Mouse (Mus musculus) heart, postnatal 0 days (tissue): ENCODE measurements around the gene Retreg2. TPM values are rescaled to one million over a fixed set of nuclear protein-coding genes. Genes with fewer than 3 reads are reported as not detected.

Source experiments
- ATAC-seq: fragments of 200-750 bp; cut with Nextera tagmentation; 2 replicates; pipeline ENCODE4 v1.8.0; 2017; ENCODE audit warnings: low read depth, moderate number of reproducible peaks, moderate library complexity; ENCODE audit not compliant: insufficient read depth
- DNase-seq: peaks from one replicate; pipeline ENCODE4 v3.0.0-alpha.2; 2016; ENCODE audit warnings: low spot score
- H3K27ac ChIP-seq: fragments of 300-500 bp; sonication (generic); 2 replicates; pipeline ENCODE4 v1.5.1; 2014; ENCODE audit warnings: low read depth, mild to moderate bottlenecking
- H3K27me3 ChIP-seq: fragments of 300-500 bp; sonication (generic); 2 replicates; pipeline ENCODE4 v1.6.1; 2014; ENCODE audit warnings: low read length, mixed read lengths; ENCODE audit not compliant: control insufficient read depth, insufficient read depth
- H3K36me3 ChIP-seq: fragments of 300-500 bp; sonication (generic); replicated peaks from 2 replicates; pipeline ENCODE4 v1.6.1; 2014; ENCODE audit warnings: low read length, mixed read lengths; ENCODE audit not compliant: control insufficient read depth, insufficient read depth
- H3K4me1 ChIP-seq: fragments of 300-500 bp; sonication (generic); 2 replicates; pipeline ENCODE4 v1.6.1; 2014; ENCODE audit warnings: antibody characterized with exemption; ENCODE audit not compliant: control insufficient read depth, insufficient read depth
- H3K4me2 ChIP-seq: fragments of 300-500 bp; sonication (generic); 2 replicates; pipeline ENCODE4 v1.6.1; 2014; ENCODE audit warnings: low read depth, mild to moderate bottlenecking, low read length, moderate library complexity
- H3K4me3 ChIP-seq: fragments of 300-500 bp; sonication (generic); 2 replicates; pipeline ENCODE4 v1.5.1; 2014; ENCODE audit warnings: low read depth, low read length
- H3K9ac ChIP-seq: fragments of 300-500 bp; sonication (generic); replicated peaks from 2 replicates; pipeline ENCODE4 v1.6.1; 2014; ENCODE audit warnings: low read depth, low read length, mixed read lengths
- H3K9me3 ChIP-seq: fragments of 300-500 bp; sonication (generic); replicated peaks from 2 replicates; pipeline ENCODE4 v1.6.1; 2016; ENCODE audit warnings: low read length; ENCODE audit not compliant: control insufficient read depth
- CTCF ChIP-seq: IDR thresholded peaks from 2 replicates; pipeline ENCODE4 v1.5.1; 2016; ENCODE audit warnings: antibody characterized with exemption, control low read depth, low read depth
- EP300 ChIP-seq: IDR thresholded peaks from 2 replicates; pipeline ENCODE4 v1.6.1; 2016; ENCODE audit warnings: antibody characterized with exemption, low read depth
- WGBS: fragments of 180-500 bp; shearing (Covaris S2); extraction: QIAGEN DNeasy Blood & Tissue Kit; methylation state at CpG from one replicate; pipeline ENCODE4 v1.1.7; 2014; 5-methylcytosine and 5-hydroxymethylcytosine counted together
- polyA plus RNA-seq: library from polyadenylated mRNA; unstranded; fragments of >200 nt; fragmentation: Nextera tagmentation; extraction: Ambion mirVana; gene quantifications from 2 replicates; pipeline ENCODE4 v1.2.1, GENCODE M21; 2015
- total RNA-seq: library from RNA; depleted of rRNA; stranded (reverse); fragments of >200 nt; gene quantifications from 2 replicates; pipeline ENCODE4 v1.2.3, GENCODE M21; 2014; ENCODE audit warnings: low replicate concordance; rRNA removed

The Retreg2 gene
- total and polyA plus RNA-seq, 2 experiments from 2014 or later = 19.4 to 49.7 TPM

GRCm38 (mm10) chr1:75192452-75192851 is 49.9 kb downstream of the Retreg2 start:
- TF ChIP-seq EP300 (no peak), CTCF (no peak)
- peak overlapping the region; percentile 85 for H3K4me3 ChIP-seq
- H3K4me2 ChIP-seq = peak overlapping the region; percentile 99
- under 1% methylated on average over 19 of the region's 19 CpGs for WGBS
- peak; percentile 39 for ATAC-seq
- DNase-seq = peak; percentile 28
- H3K36me3 ChIP-seq = peaks cover 33% of the 10 kb centered on the region
- H3K27me3 ChIP-seq = no peaks in the 10 kb centered on the region
- no peaks in the 10 kb centered on the region for H3K9me3 ChIP-seq
- peak overlapping the region; percentile 89 for H3K9ac ChIP-seq
- H3K27ac ChIP-seq = peak overlapping the region; percentile 94
- H3K4me1 ChIP-seq = peaks cover 18% of the 10 kb centered on the region

Other genes with a start within 250 kb of the Retreg2 start
- gene Cryba2, start 249.6 kb upstream of the Retreg2 start, total RNA-seq = not detected in 2 replicates
- not detected in 2 replicates for gene Cryba2, start 249.6 kb upstream of the Retreg2 start, polyA plus RNA-seq
- 0.04 TPM in 1 of 2 replicates, not detected in the other for gene Cfap65, start 207.2 kb upstream of the Retreg2 start, total RNA-seq
- 0.05 TPM in 1 of 2 replicates, not detected in the other for gene Cfap65, start 207.2 kb upstream of the Retreg2 start, polyA plus RNA-seq
- 0.35 TPM in 1 of 2 replicates, not detected in the other for gene Ihh, start 191.1 kb upstream of the Retreg2 start, total RNA-seq
- 0.05 TPM in 2 replicates for gene Ihh, start 191.1 kb upstream of the Retreg2 start, polyA plus RNA-seq
- gene Nhej1, start 17.6 kb upstream of the Retreg2 start, total RNA-seq = 1.2 and 8.4 TPM in 2 replicates
- gene Nhej1, start 17.6 kb upstream of the Retreg2 start, polyA plus RNA-seq = 6.1 TPM in 2 replicates
- 0.73 and 4.0 TPM in 2 replicates for gene Slc23a3, start 8.9 kb upstream of the Retreg2 start, total RNA-seq
- 1.3 and 2.1 TPM in 2 replicates for gene Slc23a3, start 8.9 kb upstream of the Retreg2 start, polyA plus RNA-seq
- gene Cnppd1, start 67 bp upstream of the Retreg2 start, total RNA-seq = 66.7 and 83.6 TPM in 2 replicates
- 30.2 and 31.2 TPM in 2 replicates for gene Cnppd1, start 67 bp upstream of the Retreg2 start, polyA plus RNA-seq
- gene Zfand2b, start 25.9 kb downstream of the Retreg2 start, total RNA-seq = 33.1 and 67.1 TPM in 2 replicates
- 26.1 and 28.7 TPM in 2 replicates for gene Zfand2b, start 25.9 kb downstream of the Retreg2 start, polyA plus RNA-seq
- gene Abcb6, start 37.6 kb downstream of the Retreg2 start, total RNA-seq = 22.0 and 36.0 TPM in 2 replicates
- 15.9 and 17.6 TPM in 2 replicates for gene Abcb6, start 37.6 kb downstream of the Retreg2 start, polyA plus RNA-seq
- gene Ankzf1, start 49.4 kb downstream of the Retreg2 start, total RNA-seq = 19.4 and 20.6 TPM in 2 replicates
- 11.6 and 14.5 TPM in 2 replicates for gene Ankzf1, start 49.4 kb downstream of the Retreg2 start, polyA plus RNA-seq
- gene Atg9a, start 49.4 kb downstream of the Retreg2 start, total RNA-seq = 64.2 and 99.6 TPM in 2 replicates
- gene Atg9a, start 49.4 kb downstream of the Retreg2 start, polyA plus RNA-seq = 28.5 and 29.6 TPM in 2 replicates
- gene Glb1l, start 68.0 kb downstream of the Retreg2 start, total RNA-seq = 9.8 and 11.3 TPM in 2 replicates
- gene Glb1l, start 68.0 kb downstream of the Retreg2 start, polyA plus RNA-seq = 3.6 and 3.8 TPM in 2 replicates
- 75.9 and 90.1 TPM in 2 replicates for gene Stk16, start 68.1 kb downstream of the Retreg2 start, total RNA-seq
- gene Stk16, start 68.1 kb downstream of the Retreg2 start, polyA plus RNA-seq = 57.4 and 62.5 TPM in 2 replicates
- 179 and 227 TPM in 2 replicates for gene Tuba4a, start 77.1 kb downstream of the Retreg2 start, total RNA-seq
- gene Tuba4a, start 77.1 kb downstream of the Retreg2 start, polyA plus RNA-seq = 114 and 142 TPM in 2 replicates
- gene A630095N17Rik, start 89.3 kb downstream of the Retreg2 start, total RNA-seq = not detected in 2 replicates
- not detected in 2 replicates for gene A630095N17Rik, start 89.3 kb downstream of the Retreg2 start, polyA plus RNA-seq
- gene Dnajb2, start 93.6 kb downstream of the Retreg2 start, total RNA-seq = 25.1 and 35.0 TPM in 2 replicates
- gene Dnajb2, start 93.6 kb downstream of the Retreg2 start, polyA plus RNA-seq = 34.9 and 36.7 TPM in 2 replicates
- 0.04 and 0.15 TPM in 2 replicates for gene Ptprn, start 121.7 kb downstream of the Retreg2 start, total RNA-seq
- 0.16 and 0.26 TPM in 2 replicates for gene Ptprn, start 121.7 kb downstream of the Retreg2 start, polyA plus RNA-seq
- not detected in 2 replicates for gene Resp18, start 135.6 kb downstream of the Retreg2 start, total RNA-seq
- 0.48 TPM in 1 of 2 replicates, not detected in the other for gene Resp18, start 135.6 kb downstream of the Retreg2 start, polyA plus RNA-seq
- 202 and 236 TPM in 2 replicates for gene Dnpep, start 175.2 kb downstream of the Retreg2 start, total RNA-seq
- 147 TPM in 2 replicates for gene Dnpep, start 175.2 kb downstream of the Retreg2 start, polyA plus RNA-seq
- 983 and 1,187 TPM in 2 replicates for gene Des, start 217.6 kb downstream of the Retreg2 start, total RNA-seq
- gene Des, start 217.6 kb downstream of the Retreg2 start, polyA plus RNA-seq = 601 and 639 TPM in 2 replicates
- gene Speg, start 232.5 kb downstream of the Retreg2 start, total RNA-seq = 95.0 and 105 TPM in 2 replicates
- 26.8 and 30.2 TPM in 2 replicates for gene Speg, start 232.5 kb downstream of the Retreg2 start, polyA plus RNA-seq